Comparison of ENCODE assay signal across 8 mouse cellular contexts in genomic region chr2:31449441-31449815, GRCm38 (mm10). TPM values are rescaled to one million over a fixed set of nuclear protein-coding genes. Genes with fewer than 3 reads are reported as not detected.
DNase-seq lines count a peak whose midpoint lies in the region; ATAC-seq and TF ChIP-seq lines count a peak whose summit lies in the region.

No protein-coding gene starts in this region.

- H3K9ac ChIP-seq in heart, embryonic 14.5 days (ENCODE audit: low read length) = 0 out of 2 replicates have a peak overlapping the region, but pooled peaks have one; percentile 23

- no peak overlapping the region for H3K4me3 ChIP-seq in heart, embryonic 14.5 days (ENCODE audit: control insufficient read depth in 1 of 2, insufficient read depth in 1 of 2, low read depth in 1 of 2, low read length in 2 of 2)
- no peak overlapping the region for H3K4me3 ChIP-seq in heart, embryonic 10.5 days
- no peak overlapping the region for H3K4me3 ChIP-seq in myocyte

- no peaks in the 10 kb centered on the region for H3K36me3 ChIP-seq in heart, embryonic 14.5 days (ENCODE audit: control insufficient read depth, insufficient read depth, low read length)
- no peaks in the 10 kb centered on the region for H3K36me3 ChIP-seq in heart, embryonic 10.5 days
- H3K36me3 ChIP-seq in myocyte (ENCODE audit: control insufficient read depth, insufficient read depth) = no peaks in the 10 kb centered on the region

- H3K9me3 ChIP-seq in heart, embryonic 14.5 days (ENCODE audit: control insufficient read depth, low read length) = no peaks in the 10 kb centered on the region
- no peaks in the 10 kb centered on the region for H3K9me3 ChIP-seq in heart, embryonic 10.5 days

- H3K4me1 ChIP-seq in heart, embryonic 14.5 days (ENCODE audit: control insufficient read depth in 2 of 2, insufficient read depth in 2 of 2, low read length in 2 of 2) = peaks cover 31 to 47% of the 10 kb centered on the region in 2 experiments
- H3K4me1 ChIP-seq in heart, embryonic 10.5 days = peaks cover 54% of the 10 kb centered on the region

- H3K27me3 ChIP-seq in heart, embryonic 14.5 days (ENCODE audit: control insufficient read depth, insufficient read depth, low read length) = no peaks in the 10 kb centered on the region
- H3K27me3 ChIP-seq in heart, embryonic 10.5 days (ENCODE audit: insufficient read depth, poor library complexity, severe bottlenecking) = peaks cover 16% of the 10 kb centered on the region
- H3K27me3 ChIP-seq in myocyte (ENCODE audit: control insufficient read depth, insufficient read depth, insufficient read length) = no peaks in the 10 kb centered on the region

- WGBS in heart, embryonic 14.5 days = 28% methylated on average over 4 of the region's 4 CpGs
- WGBS in heart, embryonic 10.5 days = 58% methylated on average over 4 of the region's 4 CpGs

- no peak overlapping the region for H3ac ChIP-seq in myocyte (ENCODE audit: control insufficient read depth, insufficient read length)

- H3K4me2 ChIP-seq in heart, embryonic 14.5 days (ENCODE audit: low read length) = no peak overlapping the region
- H3K4me2 ChIP-seq in myocyte (ENCODE audit: low read depth) = peak overlapping the region; percentile 56

- H3K27ac ChIP-seq in heart, embryonic 14.5 days (replicated peaks in 1 of 2; ENCODE audit: control insufficient read depth in 1 of 2, insufficient read depth in 1 of 2, low read depth in 2 of 2, low read length in 2 of 2) = peak overlapping the region; percentile 65 to 78
- H3K27ac ChIP-seq in heart, embryonic 10.5 days = no peak overlapping the region

- peak; percentile 73 for ATAC-seq in heart, embryonic 14.5 days (ENCODE audit: insufficient number of reproducible peaks, insufficient read depth, low FRiP score, low read depth)

- no peaks in the 10 kb centered on the region for H3K79me2 ChIP-seq in myocyte (ENCODE audit: control insufficient read depth, insufficient read depth)

- no peak for TF ChIP-seq POLR2A in myocyte (IDR thresholded peaks at IDR 0.05; ENCODE audit: insufficient read length, low read depth)

- no peak for DNase-seq in heart, embryonic 10.5 days (ENCODE audit: low spot score)
- peak; percentile 73 for DNase-seq in adrenal gland, postnatal 10 days
- DNase-seq in frontal cortex, postnatal 14 days (ENCODE audit: low spot score in 2 of 2) = peak; percentile 42 to 56
- DNase-seq in left cerebral cortex, adult 11 months (ENCODE audit: low spot score) = peak; percentile 47
- DNase-seq in thymus, postnatal 14 days = no peak
- no peak for DNase-seq in thymus, adult 18-20 months

TF ChIP-seq in myocyte, 11 proteins besides CTCF, POLR2A, EP300 and RAD21:
- TF ChIP-seq USF1 (IDR thresholded peaks at IDR 0.05; ENCODE audit: low read depth) (no peak), MYOG (IDR thresholded peaks at IDR 0.05; ENCODE audit: control insufficient read depth in 1 of 3, insufficient read depth in 1 of 3, insufficient read length in 2 of 3, low read depth in 2 of 3) (peak; percentile 87 to 99 (median 97)), MAX (IDR thresholded peaks at IDR 0.05; ENCODE audit: low read depth) (no peak), TCF12 (IDR thresholded peaks at IDR 0.05; ENCODE audit: insufficient read depth, poor library complexity, severe bottlenecking) (peak; percentile 74), E2F4 (IDR thresholded peaks at IDR 0.05; ENCODE audit: insufficient read depth) (no peak), SRF (IDR thresholded peaks at IDR 0.05; ENCODE audit: control insufficient read depth, insufficient read length, low read depth) (no peak), POLR2AphosphoS2 (IDR thresholded peaks at IDR 0.05; ENCODE audit: insufficient read length, low read depth) (no peak), CEBPB (IDR thresholded peaks at IDR 0.05; ENCODE audit: insufficient read depth, poor library complexity, severe bottlenecking) (no peak), MYOD1 (IDR thresholded peaks at IDR 0.05; ENCODE audit: control insufficient read depth in 1 of 3, insufficient read length in 2 of 3, low read depth in 2 of 3) (peak in 2 of 3 experiments; percentile 96 to 98), TCF3 (IDR thresholded peaks at IDR 0.05; ENCODE audit: insufficient read length, low read depth) (peak; percentile 94), REST (IDR thresholded peaks at IDR 0.05; ENCODE audit: insufficient read depth, insufficient read length) (no peak)

RNA-seq across cellular contexts. Expression of gene Ass1, which starts 20.6 kb away (rescaled TPM):
- 8.5 and 10.0 TPM in 2 replicates for polyA plus RNA-seq in heart, embryonic 14.5 days (2014; fragmentation: Nextera tagmentation; extraction: Ambion mirVana)
- 8.9 and 18.2 TPM in 2 replicates for polyA plus RNA-seq in heart, embryonic 10.5 days (2016; fragmentation: Nextera tagmentation; extraction: Ambion mirVana)
- total RNA-seq in adrenal gland, postnatal 10 days (2021) = 100 to 1,000 TPM in 1 of 2 experiments, 10 to 100 TPM in 1; 61.2 to 175 TPM
- 71.5 TPM for polyA plus RNA-seq in myocyte (2012; fragmentation: generic; extraction: Trizol)

Comparison
In these comparisons a context has a peak if more than half of its experiments do, and no peak if none do; other contexts are left out.
1. DNase-seq: peak in adrenal gland, postnatal 10 days (single experiment), frontal cortex, postnatal 14 days (2 of 2) and left cerebral cortex, adult 11 months (single experiment); none in heart, embryonic 10.5 days (single experiment), thymus, postnatal 14 days (single experiment) and thymus, adult 18-20 months (0 of 2).